Mouse (Mus musculus) embryo, embryonic 11.5 days (tissue): Measurements from ENCODE around the gene Galnt9.

Source experiments
- DNase-seq: peaks from one replicate; pipeline ENCODE4 v3.0.0-alpha.2; 2012; ENCODE audit warnings: low read depth, low spot score

Gene Galnt9

DNA sequence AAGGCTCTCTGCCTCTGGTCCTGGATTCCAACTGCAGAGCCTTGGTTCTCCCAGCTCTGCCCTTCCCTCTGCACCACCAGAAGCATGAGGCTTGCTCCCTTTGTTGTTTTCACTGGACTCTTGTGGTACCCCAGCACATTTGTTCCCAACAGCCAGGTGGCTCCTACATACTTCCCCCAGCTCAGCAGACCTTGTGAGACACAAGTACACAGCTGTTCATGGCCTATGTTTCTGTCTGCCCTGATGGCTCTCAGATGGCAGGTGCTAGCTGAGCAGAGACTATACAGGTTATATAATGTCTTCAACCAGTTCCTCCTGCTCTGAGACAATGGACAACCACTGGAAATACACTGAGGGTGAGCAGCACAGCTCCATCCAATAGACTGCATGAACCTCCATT is 43.3 kb downstream of the Galnt9 start:
- DNase-seq: no peak

DNA sequence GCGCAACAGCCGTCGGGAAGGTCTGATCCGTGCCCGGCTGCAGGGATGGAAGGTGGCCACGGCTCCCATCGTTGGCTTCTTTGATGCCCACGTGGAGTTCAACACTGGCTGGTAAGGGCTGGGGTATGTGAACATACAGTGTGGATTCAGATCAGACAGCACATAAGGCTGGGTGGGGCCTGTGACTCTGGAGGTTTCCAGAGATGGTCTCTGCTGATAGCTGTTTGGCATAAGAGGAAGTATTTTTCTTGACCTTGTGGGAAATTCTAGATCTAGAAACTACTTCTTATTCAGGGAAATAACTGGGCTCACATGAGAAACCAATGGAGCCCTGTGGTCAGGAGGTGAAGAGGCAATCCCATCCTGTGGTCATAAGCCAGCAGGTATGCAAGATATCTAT is 45.7 kb downstream of the Galnt9 start:
- DNase-seq: no peak

DNA sequence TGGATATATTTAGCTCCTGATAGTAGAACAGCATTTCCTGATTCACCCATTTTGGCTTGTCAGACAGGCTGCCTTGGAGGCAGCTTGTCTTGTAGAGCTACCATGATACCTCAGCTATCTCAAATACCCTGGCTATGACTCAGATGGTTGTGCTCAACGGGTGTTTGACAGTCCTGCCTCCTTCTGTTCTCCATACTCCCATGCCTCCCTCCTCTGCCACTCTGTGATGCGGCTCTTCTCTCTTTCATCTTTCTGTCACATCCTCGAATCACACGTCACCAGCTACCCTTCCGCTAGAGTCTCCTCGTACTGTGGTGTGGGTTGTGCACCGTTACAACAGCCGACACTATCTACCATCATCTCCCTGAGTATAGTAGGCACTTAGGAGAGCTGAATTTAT is 50.3 kb downstream of the Galnt9 start:
- DNase-seq: no peak

DNA sequence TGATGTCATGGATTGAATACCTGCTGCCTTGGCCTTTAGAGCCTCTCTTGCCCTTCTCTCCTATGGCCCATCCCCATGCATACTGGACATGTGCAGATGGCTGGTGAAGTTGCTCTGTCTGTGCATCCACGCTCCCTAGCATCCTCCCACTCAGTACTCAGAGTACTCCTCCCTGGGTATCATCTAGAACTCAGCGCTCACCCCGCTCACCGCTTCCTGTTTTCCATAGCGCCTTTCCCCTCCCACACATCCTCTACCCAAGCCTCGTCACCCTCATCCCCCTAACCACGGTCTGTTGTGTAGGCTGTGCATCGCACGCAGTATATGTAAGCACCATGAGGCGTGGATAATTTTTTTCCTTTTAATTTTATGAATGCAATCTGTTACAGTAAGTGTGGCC is 51.2 kb downstream of the Galnt9 start:
- DNase-seq: no peak

DNA sequence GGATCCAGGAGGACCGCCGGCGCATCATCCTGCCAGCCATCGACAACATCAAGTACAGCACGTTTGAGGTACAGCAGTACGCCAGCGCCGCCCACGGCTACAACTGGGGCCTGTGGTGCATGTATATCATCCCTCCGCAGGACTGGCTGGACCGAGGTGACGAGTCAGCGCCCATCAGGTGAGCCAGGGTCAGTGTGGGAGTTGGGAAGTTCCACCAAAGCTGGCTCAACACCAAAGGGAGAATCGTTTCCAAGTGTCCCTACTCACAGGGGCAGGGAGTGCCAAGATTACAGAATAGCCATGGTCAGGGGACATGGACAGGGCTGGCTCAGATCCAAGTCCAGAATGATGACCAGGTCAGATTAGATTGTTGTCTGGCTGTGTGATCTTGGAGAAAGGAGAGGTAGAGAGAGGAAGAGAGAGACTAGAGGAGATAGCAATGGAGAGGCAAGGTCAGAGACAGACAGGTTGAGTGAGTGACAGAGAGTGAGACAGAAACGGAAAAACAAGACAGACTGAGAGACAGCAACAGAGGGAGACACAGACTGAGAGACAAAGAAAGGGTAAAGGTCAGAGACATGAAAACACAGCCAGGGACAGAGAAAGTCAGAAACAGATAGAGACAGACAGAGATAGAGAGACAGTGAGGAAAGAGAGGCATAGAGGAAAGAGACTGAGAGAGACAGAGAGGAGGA is 52.1 kb downstream of the Galnt9 start:
- DNase-seq: no peak

DNA sequence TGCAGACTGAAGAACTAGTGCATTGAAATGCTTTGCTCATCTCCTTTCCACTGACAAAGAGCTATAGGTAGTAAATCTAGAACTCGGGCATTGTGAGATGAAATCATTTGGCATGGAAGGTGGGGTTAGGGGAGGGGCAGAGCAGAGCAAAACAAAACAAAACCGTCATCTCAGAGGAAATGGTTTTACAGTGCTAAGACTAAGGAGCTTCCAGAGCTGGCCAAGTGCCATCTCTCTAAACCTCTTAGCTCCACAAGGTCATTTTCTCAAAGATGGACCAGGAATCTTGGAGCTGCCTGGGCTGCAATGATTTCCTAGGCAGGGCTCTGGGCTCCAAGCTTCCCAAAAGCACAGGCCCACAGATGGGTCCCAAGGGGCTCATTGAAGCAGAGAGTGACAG is 53.3 kb downstream of the Galnt9 start:
- DNase-seq: no peak

DNA sequence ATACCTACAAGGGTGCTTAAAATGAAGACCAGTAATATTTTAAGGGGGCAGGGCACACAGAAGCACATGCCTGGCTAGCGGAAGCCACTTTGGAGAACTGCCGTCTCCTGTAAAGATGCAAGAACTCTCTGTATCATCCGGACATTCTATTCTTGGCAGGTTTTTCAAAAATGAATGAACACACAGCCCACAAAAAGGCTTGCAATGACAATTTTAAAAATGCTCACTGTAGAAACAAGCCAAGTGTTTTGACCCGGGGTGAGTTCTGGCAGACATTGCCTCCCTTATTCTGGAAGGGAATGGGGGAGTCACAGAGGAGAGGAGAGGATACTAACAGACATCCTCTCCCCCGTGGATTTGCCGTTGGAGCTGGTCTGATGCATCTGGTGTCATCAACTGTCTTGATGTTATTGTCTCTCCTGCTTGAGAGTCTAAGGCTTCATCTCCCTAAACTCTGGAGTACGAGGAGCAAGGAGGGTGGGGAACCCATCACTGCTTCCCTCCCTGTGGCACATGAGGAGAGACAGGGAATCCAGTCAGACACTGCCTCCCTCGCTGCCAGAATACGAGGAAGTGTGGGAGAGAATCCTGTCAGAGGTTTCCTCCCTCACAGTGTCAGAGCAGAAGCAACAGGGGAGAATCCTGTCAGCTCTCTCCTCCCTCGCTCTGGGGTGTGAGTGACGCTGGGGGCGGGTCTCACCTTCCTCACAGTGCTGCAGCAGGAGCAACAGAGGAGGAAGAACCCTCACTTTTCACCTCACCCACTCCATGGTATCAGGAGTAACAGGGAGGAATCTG is 54.3 kb downstream of the Galnt9 start:
- no peak for DNase-seq

DNA sequence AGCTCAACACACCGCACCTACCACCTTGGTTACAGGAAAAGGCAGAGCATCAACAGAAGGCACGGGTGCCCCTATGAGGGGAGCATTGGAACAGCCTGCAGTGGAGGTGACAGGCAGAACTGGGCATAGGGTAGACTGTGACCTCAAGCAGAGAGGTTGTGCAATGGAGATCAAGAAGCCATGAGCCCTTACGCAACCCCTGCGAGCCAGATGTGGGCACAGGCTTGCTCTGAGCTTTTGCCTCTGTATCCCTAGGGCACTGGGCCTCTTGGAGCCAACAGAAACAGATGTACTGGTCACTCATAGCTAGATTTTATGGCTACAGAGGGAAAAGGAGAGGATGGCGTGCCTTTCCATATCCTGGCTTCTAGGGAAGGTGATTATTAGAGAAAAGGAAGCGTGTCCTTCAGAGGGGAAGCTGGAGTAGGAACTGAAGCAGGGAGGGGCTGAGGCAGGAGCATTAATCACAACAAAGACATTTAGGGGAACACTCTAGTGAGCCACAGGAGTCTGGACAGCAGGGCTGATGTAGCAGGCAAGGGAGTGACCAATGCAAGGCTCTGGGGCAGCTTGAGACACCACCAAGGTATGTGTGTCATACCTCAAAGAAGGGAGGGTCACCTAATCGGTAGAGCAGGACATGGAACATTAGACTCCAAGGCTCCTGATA is 59.0 kb downstream of the Galnt9 start:
- DNase-seq: no peak

DNA sequence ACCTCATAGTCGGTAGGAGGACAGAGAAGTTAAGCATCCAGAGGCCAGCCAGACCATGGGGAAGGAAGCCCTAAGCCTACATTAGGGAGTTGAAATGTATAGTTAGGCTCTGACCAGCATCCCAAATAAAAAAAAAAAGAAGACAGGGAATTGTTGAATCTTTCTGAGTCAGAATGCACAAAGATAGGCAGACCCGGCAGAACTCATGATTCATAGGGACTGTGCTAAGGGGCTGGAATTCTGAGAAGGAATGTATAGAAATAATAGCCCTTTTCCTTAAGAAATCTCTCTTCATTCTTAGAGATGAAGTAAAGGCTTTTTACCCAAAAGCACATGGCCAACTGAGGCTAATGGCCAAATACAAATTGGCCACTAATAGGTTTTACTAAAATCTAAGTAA is 60.2 kb downstream of the Galnt9 start:
- no peak for DNase-seq

DNA sequence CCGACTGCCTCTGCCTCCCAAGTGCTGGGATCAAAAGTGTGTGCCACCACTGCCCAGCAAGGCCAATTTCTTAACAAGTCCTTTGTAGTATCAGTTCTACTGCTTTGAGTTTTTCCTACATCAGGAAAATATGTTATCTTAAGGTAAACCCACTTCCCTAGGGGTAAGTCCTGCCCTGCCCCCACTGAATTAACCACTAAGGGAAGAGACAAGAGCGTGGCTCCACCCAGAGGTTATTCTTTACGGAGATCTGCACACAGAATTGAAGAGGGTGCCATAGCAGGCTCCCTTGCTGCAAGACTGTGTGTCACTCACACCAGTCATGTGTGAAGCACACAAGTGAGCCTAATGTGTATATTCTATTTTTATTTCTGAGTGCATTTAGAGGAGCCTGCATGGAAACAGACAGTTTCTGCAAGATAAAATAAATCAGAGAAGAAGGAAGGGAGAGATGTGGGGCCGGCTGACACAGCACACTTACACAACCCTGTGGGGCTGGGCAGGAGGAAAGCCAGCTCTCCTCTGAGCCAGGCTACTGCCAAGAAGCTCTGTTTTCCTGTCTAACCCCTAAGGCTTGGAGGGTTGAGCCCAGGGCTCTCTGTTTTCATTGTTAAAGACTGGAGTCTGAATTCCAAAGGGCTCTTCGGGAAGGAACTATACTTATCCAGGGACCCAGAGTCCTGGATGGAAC is 61.5 kb downstream of the Galnt9 start:
- DNase-seq: no peak

DNA sequence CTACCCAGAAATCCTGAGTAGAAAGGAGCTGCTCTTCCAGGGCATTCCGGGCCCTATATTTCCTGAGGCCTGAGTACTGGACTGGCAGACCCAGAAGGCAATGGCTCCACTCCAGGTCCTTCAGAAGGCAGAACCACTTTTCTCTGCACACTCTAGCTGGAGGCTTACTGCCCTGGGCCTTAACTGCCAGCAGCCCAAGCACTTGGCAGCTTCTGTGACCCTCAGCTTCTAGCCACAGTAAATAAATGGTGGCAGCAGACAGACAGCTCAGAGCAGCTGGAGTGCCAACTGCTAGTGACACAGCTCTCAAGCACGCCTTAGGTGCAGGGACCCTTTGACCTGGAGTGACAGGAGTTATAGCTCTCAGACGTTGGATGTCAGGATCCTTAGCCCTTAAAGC is 63.6 kb downstream of the Galnt9 start:
- DNase-seq: no peak

DNA sequence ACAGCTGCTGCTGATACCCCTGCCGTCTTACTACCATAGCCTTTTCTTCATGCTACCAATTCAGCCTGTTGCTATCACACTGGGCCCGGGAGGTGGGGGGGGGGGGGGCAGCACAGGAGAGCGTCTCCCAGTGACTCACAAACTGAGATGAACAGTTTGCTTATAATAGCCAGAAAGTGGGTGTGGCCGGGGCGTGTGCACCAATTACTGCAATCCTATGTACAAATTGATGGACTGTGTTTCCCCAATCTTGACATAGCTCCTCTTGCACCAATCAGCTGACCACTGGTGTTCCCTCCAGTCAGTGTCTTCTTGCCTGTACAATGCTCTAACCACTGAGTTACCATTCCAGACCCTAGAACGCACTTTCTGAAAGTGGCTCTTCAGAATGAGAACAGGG is 64.2 kb downstream of the Galnt9 start:
- no peak for DNase-seq

DNA sequence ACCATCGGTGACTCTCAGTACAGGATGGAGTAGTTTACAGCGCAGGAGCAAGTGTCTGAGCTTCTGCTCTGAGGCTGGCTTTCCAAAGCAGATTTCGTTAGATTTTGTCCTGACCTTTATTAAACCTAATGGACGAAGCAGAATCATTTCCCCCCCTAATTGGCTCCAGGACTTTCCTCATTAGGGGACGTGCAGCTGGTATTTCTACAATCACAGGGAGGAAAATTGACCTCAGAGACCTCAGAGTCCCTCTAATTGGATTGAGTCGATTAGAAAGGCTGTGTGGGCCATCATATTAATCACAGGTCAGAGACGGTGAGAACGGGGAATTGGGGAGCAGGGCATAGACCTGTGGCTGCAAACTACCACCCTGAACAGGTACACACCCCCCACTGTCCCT is 64.8 kb downstream of the Galnt9 start:
- DNase-seq: no peak

DNA sequence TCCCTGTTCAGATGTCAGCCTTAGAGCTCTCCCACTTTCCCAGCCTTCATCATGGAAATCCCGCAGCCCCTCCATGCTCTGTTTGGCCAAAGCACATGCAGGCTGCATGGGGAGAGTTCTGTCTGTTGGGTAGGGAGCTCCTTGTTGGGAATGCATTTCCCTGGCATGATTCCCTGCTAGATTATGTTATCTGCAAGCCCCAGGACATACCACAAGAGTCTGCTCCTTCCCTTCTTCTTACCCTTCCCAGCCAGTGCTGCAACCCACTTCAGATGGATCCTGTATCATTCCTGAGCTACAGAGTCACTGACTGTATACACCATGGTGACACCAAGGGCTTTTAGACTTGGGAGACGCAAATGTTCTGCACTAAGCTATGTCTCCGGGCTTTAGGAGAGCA is 65.3 kb downstream of the Galnt9 start:
- DNase-seq: no peak

DNA sequence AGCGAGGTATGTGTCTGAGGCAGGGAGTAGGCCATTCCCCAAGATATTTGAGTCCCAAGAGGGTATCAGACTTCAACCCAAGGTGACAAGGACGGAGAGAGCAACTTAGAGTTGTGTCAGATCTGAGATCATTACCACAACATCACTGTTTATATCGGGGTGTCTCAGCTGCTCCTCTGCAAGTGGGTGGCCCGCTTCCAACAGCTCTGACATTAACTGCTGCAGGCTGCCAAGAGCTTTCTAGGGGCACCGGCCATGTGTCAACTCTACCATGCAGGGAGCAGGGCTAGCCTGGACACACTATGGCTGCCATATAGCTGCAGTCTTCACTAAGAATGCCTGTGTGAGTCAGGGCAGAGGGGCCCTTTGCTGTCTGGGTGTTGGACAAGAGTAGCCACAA is 65.7 kb downstream of the Galnt9 start:
- DNase-seq: no peak

DNA sequence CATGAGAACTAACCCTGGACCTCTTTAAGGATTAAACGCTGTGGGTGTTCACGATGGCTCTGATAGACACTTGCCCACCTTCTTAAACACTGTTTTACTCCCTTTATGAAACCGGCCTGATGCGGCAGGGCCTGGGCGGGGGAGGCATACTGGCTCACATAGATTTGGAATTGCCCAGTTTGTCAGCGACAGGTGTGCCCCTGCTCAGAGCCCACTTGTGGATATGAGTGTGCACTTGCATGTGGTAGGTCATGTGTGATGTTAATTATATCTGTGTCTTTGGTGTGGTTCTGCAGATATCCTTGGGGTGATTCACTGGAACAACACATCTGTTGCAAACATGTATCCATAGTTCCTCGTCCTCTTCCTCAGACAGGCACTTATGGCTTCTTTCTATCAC is 66.3 kb downstream of the Galnt9 start:
- no peak for DNase-seq

DNA sequence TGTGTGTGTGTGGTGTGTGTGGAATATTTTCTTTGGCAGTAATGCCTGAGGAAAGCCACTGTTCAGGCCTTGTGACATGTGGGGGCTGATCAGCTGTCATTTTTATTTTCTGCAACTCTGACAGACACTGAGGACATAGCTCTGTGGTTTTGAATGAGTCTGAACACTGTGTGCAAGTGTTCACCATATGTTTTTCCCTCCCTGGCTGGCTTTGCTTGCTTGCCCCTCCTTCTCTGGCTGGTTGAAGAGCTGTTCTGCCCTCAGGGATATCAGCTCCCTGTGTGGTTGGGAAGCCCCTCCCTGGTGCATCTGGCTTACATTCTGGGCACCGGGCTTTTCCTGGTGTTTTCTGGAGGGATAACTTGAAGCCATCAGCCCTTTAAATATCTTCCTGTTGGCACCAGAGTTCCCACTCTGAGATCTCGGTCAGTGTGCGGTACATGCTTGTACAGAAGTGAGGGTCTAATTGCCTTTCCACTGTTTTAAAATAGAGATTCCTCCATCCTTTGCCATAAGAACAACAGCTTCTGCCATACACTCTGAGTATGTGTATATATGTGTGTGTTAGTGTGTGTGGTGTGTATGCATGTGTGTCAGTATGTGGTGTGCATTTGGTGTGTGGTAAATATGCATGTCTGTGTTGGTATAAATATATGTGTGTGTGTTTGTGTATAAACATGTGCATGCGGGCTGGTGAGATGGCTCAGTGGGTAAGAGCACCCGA is 67.4 kb downstream of the Galnt9 start:
- peak; percentile 16 for DNase-seq

DNA sequence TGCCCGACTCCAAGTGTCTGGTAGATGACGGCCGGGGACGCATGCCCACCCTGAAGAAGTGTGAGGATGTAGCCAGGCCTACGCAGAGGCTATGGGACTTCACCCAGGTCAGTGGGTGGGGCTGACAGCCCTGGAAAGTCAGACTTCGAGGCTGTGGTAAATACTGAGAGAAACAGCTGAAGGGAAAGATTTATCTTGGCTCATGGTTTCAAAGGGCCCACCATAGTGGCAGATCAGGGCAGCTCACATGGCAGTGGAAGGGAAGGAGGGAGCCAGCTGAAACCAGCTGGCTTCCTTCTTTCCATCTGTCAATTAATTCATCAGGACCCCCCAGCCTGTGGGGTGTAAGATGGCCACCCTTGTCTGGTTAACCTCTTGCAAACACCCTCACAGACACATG is 75.1 kb downstream of the Galnt9 start:
- no peak for DNase-seq

DNA sequence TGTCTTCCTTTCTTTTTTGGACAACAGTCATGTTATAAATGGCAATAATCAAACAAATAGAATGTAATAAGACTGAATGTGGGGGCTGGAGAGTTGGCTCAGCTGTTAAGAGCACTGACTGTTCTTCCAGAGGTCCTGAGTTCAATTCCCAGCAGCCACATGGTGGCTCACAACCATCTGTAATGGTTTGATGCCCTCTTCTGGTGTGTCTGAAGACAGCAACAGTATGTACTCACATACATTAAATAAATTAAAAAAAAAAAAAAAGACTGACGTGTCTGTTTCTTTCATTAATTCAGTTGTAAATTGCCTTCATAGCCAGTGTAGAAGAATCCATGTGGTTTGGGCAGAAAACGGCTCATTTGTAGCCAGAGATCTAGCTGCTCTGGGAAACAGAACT is 80.2 kb downstream of the Galnt9 start:
- no peak for DNase-seq

DNA sequence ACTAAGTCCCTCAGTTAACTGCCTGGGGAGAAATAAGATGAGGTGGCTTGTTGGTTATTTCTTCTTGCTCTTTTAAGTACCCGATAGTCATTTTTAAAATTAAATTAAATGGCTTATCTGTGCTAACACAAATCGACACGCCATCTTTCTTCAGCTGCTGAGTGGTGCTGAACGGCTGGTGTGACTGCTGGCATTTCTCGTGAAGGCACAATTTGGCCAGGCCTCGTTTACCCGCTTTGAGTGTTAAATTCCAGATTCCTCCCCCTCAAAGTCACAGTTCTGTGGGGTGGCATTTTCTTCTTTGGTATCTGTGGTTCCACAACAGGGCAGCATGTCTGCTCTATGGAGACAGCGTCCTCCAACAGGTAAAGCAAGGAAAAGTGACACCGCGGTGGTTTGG is 83.2 kb downstream of the Galnt9 start:
- no peak for DNase-seq

DNA sequence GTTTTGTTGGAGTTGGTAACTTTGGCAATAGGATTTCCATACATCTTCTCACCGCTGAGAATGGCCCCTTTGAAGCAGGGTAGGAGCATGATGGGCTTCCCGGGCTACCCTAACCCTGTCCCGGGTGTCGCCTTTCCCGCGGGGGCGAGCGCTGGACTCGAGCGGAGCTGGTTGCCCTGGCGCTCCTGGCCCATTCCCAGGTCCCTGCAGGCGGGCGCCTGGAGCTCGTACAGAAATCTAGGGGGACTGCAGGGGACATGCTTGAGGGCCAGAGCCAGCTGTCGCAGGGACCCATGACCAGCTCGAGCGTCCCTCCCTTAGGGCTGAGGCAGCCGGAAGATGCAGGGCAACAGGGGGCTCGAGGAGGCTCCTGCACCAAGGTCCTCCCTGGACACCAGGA is 84.0 kb downstream of the Galnt9 start:
- no peak for DNase-seq
